Mouse (Mus musculus): ENCODE data around the gene Cbarp.

The Cbarp gene

GRCm38 (mm10) chr10:80123932-80124562, 16.6 kb downstream of the Cbarp start:
- DNase-seq (ENCODE audit: low spot score): no peak

- DNase-seq (ENCODE audit: low spot score): no peak
Observed at GRCm38 (mm10) chr10:80121639-80122038, 19.0 kb downstream of the Cbarp start.

- DNase-seq (ENCODE audit: low spot score): no peak
Observed at GRCm38 (mm10) chr10:80120146-80120545, 20.5 kb downstream of the Cbarp start.

- DNase-seq (ENCODE audit: low spot score): no peak
Observed at GRCm38 (mm10) chr10:80118552-80118951, 22.1 kb downstream of the Cbarp start.

GRCm38 (mm10) chr10:80117736-80118135, 22.9 kb downstream of the Cbarp start:
- DNase-seq (ENCODE audit: low spot score): no peak

- DNase-seq (ENCODE audit: low spot score): no peak
Observed at GRCm38 (mm10) chr10:80116927-80117691, 23.5 kb downstream of the Cbarp start.

- no peak for DNase-seq (ENCODE audit: low spot score)
Observed at GRCm38 (mm10) chr10:80116563-80116926, 24.1 kb downstream of the Cbarp start.

- DNase-seq (ENCODE audit: low spot score): no peak
Observed at GRCm38 (mm10) chr10:80115944-80116335, 24.7 kb downstream of the Cbarp start.

- DNase-seq (ENCODE audit: low spot score): peak; percentile 96
Observed at GRCm38 (mm10) chr10:80115290-80115943, 25.2 kb downstream of the Cbarp start, which contains the start of gene Stk11. Stk11 (plus strand) TSS chr10:80115803.

- DNase-seq (ENCODE audit: low spot score): peak; percentile 94
Observed at GRCm38 (mm10) chr10:80114341-80115284, 26.0 kb downstream of the Cbarp start.

- DNase-seq (ENCODE audit: low spot score): no peak
Observed at GRCm38 (mm10) chr10:80107678-80108077, 33.0 kb downstream of the Cbarp start.

GRCm38 (mm10) chr10:80105926-80106325, 34.7 kb downstream of the Cbarp start:
- DNase-seq (ENCODE audit: low spot score): no peak

GRCm38 (mm10) chr10:80105460-80105859, 35.2 kb downstream of the Cbarp start, which contains the start of gene Sbno2:
Sbno2 (minus strand) TSS chr10:80105571.
- no peak for DNase-seq (ENCODE audit: low spot score)

- DNase-seq (ENCODE audit: low spot score): no peak
Observed at GRCm38 (mm10) chr10:80104181-80104580, 36.5 kb downstream of the Cbarp start.

GRCm38 (mm10) chr10:80103032-80103431, 37.6 kb downstream of the Cbarp start:
- DNase-seq (ENCODE audit: low spot score): no peak

GRCm38 (mm10) chr10:80102216-80102915, 38.3 kb downstream of the Cbarp start:
- DNase-seq (ENCODE audit: low spot score): peak; percentile 90

GRCm38 (mm10) chr10:80100982-80101381, 39.7 kb downstream of the Cbarp start:
- peak; percentile 44 for DNase-seq (ENCODE audit: low spot score)

GRCm38 (mm10) chr10:80098630-80099029, 42.0 kb downstream of the Cbarp start:
- DNase-seq (ENCODE audit: low spot score): no peak

- DNase-seq (ENCODE audit: low spot score): peak; percentile 43
Observed at GRCm38 (mm10) chr10:80097275-80097674, 43.4 kb downstream of the Cbarp start.

- DNase-seq (ENCODE audit: low spot score): no peak
Observed at GRCm38 (mm10) chr10:80095547-80095946, 45.1 kb downstream of the Cbarp start.

- DNase-seq (ENCODE audit: low spot score): no peak
Observed at GRCm38 (mm10) chr10:80094684-80095083, 46.0 kb downstream of the Cbarp start.

Data from urinary bladder, postnatal 25 days (tissue).